Mouse (Mus musculus): ENCODE measurements at regions not wholly inside any gene's neighbourhood (a gene's known extent, or its start where the extent isn't known, plus 50 kb on each side); places are given as distances from the start of the nearest gene placed in this dataset.

DNA sequence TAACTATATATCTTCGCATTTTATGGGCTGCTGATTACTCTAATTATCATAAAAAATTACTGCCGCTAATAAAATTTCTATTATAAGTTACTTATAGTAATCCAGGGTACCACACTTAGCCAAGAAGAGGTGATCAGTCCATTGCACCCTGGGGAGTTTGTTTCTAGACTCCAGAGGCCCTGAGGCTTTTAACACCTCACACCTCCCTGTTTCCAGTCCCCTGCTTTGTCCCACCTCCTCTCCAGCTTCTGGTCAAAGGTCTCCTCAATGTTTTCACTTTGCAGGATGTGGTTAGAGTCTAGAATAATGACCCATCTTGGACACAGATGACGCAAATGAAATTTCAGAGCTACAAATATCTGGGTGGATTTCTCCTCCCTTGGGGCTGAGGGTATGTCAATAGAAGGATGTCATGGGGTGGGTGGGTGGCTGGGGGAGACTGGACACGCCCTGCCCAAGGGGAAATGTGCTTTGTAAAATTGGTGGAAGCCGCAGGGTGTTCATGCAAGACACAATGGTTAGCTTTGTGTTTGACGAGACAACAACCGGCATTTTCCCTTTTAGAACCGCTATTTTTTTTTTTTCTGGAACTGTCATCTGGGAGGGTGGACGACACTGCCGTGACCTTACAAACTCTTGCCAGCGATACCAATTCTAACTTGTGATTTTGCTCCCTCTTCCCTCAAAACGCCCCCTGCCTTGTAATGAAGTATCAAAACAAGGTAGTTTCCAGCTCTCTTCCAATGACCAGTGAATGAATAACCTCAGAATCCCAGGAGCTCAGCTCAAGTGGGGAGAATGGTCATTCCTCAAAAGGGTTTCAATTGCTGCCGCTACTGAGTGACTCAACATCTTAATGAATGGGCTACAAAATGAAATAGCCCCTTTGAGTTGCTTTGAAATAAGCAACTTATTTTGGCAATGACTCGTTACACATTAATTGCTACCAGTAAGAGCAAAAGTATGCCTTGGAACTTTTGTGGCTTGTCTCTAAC lies 207.0 kb upstream of the Irx3 start:
- TF ChIP-seq CTCF (IDR thresholded peaks at IDR 0.05): no peak
- 0 out of 2 replicates have a peak, but pooled peaks have one; percentile 43 for TF ChIP-seq EP300 (IDR thresholded peaks at IDR 0.05)

All from lung, postnatal 0 days (tissue).